Mouse (Mus musculus) small intestine, adult 2 months (tissue): ENCODE measurements around the gene Rfc5.
A peak's percentile ranks its signal among the peaks of the same experiment; 100 is the strongest.

Source experiments
- CTCF ChIP-seq: fragments of 200-500 bp; IDR thresholded peaks from 2 replicates; pipeline ENCODE4 v1.5.1; 2012; ENCODE audit warnings: low read depth, mild to moderate bottlenecking, control low read depth, inconsistent platforms, low read length, moderate library complexity, mixed read lengths; ENCODE audit not compliant: insufficient replicate concordance, insufficient read length; ENCODE audit errors: extremely low read depth
- POLR2A ChIP-seq: fragments of 200-500 bp; IDR thresholded peaks from 2 replicates; pipeline ENCODE4 v1.6.1; 2012; ENCODE audit warnings: low read depth, mild to moderate bottlenecking, control low read depth, inconsistent platforms, low read length, moderate library complexity

DNA sequence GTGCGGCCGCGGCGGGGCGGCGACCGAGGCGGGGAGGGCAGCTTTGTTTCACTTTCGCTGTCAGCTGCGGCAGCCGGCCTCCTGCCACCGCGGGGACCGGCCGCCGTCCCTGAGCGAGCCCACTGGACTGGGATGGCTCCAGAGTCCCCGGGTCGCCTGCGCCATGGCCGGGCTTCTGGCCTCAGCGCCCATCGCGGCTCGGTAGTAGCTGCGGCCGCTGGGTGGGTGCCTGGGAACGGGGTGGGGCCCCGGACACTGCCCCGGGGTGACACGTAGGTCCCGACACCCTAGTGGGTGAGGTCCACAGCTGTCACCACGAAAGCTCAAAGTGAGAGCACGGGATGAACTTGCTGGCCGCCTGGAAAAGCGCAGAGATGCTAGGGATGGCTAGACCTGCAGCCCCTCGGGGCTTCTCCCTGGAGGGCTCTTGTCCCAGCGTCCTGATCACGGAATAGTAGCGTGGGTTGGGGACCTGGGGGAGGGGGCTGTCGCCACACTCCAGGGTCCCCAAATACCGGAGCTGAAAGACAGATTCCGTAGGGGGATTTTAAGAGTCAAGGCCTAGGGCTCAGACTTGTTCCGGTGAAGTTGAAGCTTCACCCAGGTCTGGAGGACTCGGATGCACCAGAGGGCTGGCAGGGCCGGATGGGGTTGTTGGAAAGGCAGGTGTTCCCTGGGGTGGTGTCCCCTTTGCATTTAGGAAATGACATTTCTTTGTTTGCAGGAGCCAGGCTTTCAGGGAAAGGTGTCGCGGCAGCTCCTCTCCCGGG lies 31.2 kb downstream of the Rfc5 start:
- 0 out of 2 replicates have a peak, but pooled peaks have one; percentile 3 for TF ChIP-seq CTCF
- no peak; the same call in 1 of the 2 replicates for TF ChIP-seq POLR2A
